Mouse (Mus musculus): Measurements from ENCODE around the gene Zcchc18. TPM values are rescaled to one million over a fixed set of nuclear protein-coding genes. Genes with fewer than 3 reads are reported as not detected.

Zcchc18 gene
- polyA plus RNA-seq, 1 experiment from 2014 or later, result 37.0 TPM

GRCm38 (mm10) chrX:136996256-136996655, 3.3 kb downstream of the Zcchc18 start:
- Histone ChIP-seq H3K4me2 (replicated peaks) (no peak overlapping the region), H3K9me3 (no peaks in the 10 kb centered on the region), H3K4me3 (no peak overlapping the region), H3K9ac (no peak overlapping the region), H3K4me1 (no peaks in the 10 kb centered on the region), H3K27me3 (peaks cover 26% of the 10 kb centered on the region; the same call in 1 of the 2 replicates), H3K27ac (no peak overlapping the region), H3K36me3 (no peaks in the 10 kb centered on the region)
- no peak for ATAC-seq (ENCODE audit: low FRiP score, low read depth)
- 74% methylated on average over 2 of the region's 2 CpGs for WGBS

GRCm38 (mm10) chrX:137015099-137015709, 22.2 kb downstream of the Zcchc18 start:
- no peak; the same call in 1 of the 2 replicates for ATAC-seq (ENCODE audit: low FRiP score, low read depth)
- Histone ChIP-seq H3K4me1 (no peaks in the 10 kb centered on the region), H3K36me3 (0 out of 2 replicates have a peak, but pooled peaks cover 9% of the 10 kb centered on the region), H3K27ac (no peak overlapping the region), H3K4me3 (no peak overlapping the region), H3K27me3 (no peaks in the 10 kb centered on the region), H3K9me3 (no peaks in the 10 kb centered on the region), H3K9ac (no peak overlapping the region), H3K4me2 (replicated peaks) (no peak overlapping the region)
- 52% methylated on average over 6 of the region's 6 CpGs for WGBS

DNA sequence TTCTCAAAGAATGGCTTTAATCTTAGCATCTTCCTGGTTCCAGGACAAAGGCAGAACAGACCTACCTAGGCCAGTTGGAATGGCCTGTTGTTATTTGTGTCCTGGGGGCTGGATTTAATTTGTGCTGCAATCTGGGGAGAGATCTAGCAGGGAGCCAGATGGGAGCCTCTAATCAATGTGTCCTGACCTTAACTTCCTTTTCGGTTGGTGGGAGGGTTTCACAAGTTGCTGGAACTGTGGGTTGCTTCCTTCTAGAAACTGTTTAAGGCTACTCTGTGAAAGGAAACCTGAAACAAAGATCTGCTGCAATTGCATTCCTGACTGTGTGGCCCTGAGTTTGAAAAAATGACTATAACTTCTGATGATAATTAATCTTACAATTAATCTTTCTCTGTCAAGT, 24.7 kb downstream of the Zcchc18 start:
- H3K9ac ChIP-seq, result no peak overlapping the region
- H3K4me1 ChIP-seq, result no peaks in the 10 kb centered on the region
- no peak for ATAC-seq (ENCODE audit: low FRiP score, low read depth)
- no peaks in the 10 kb centered on the region for H3K27me3 ChIP-seq
- H3K27ac ChIP-seq, result no peak overlapping the region
- no peak overlapping the region for H3K4me3 ChIP-seq
- H3K36me3 ChIP-seq, result no peaks in the 10 kb centered on the region
- no peak overlapping the region for H3K4me2 ChIP-seq (replicated peaks)
- WGBS, result 43% methylated on average over 1 of the region's 1 CpGs
- H3K9me3 ChIP-seq, result no peaks in the 10 kb centered on the region

GRCm38 (mm10) chrX:137019310-137019709, 26.4 kb downstream of the Zcchc18 start:
- Histone ChIP-seq H3K36me3 (no peaks in the 10 kb centered on the region), H3K9me3 (no peaks in the 10 kb centered on the region), H3K9ac (no peak overlapping the region), H3K27me3 (no peaks in the 10 kb centered on the region), H3K4me1 (no peaks in the 10 kb centered on the region), H3K27ac (no peak overlapping the region), H3K4me3 (no peak overlapping the region), H3K4me2 (replicated peaks) (no peak overlapping the region)
- no peak for ATAC-seq (ENCODE audit: low FRiP score, low read depth)
- WGBS, result 20% methylated on average over 1 of the region's 1 CpGs

GRCm38 (mm10) chrX:137030916-137031315, 38.0 kb downstream of the Zcchc18 start:
- H3K36me3 ChIP-seq, result 0 out of 2 replicates have a peak, but pooled peaks cover 3% of the 10 kb centered on the region
- H3K9ac ChIP-seq, result no peak overlapping the region
- no peak overlapping the region for H3K4me2 ChIP-seq (replicated peaks)
- no peaks in the 10 kb centered on the region for H3K9me3 ChIP-seq
- no peaks in the 10 kb centered on the region for H3K4me1 ChIP-seq
- no peak for ATAC-seq (ENCODE audit: low FRiP score, low read depth)
- WGBS, result 92% methylated on average over 8 of the region's 8 CpGs
- H3K27me3 ChIP-seq, result no peaks in the 10 kb centered on the region; the same call in 1 of the 2 replicates
- H3K27ac ChIP-seq, result no peak overlapping the region
- no peak overlapping the region for H3K4me3 ChIP-seq

DNA sequence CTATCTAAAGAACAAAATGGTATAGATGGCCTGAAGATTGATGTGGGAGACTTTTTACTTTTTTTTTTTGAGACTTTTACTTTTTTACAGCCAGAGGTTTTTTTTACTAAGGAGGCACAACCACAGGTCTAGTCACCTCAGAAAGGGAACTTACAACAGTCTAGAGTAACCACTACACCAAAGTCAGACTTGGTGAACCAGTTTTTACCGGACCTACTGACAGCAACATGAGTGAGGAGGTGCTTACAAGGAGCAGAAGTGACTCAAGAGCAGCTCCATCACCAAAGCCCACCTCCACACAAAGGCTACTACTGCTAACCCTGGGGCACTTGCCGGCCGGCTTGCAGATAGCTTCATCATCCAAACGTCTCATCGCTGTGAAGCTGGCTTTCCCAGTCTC, 38.8 kb downstream of the Zcchc18 start:
- no peak for ATAC-seq (ENCODE audit: low FRiP score, low read depth)
- 90% methylated on average over 5 of the region's 5 CpGs for WGBS
- no peak overlapping the region for H3K4me3 ChIP-seq

GRCm38 (mm10) chrX:137034322-137034721, 41.4 kb downstream of the Zcchc18 start:
- Histone ChIP-seq H3K9me3 (no peaks in the 10 kb centered on the region), H3K9ac (no peak overlapping the region), H3K27me3 (no peaks in the 10 kb centered on the region; the same call in 1 of the 2 replicates), H3K4me3 (no peak overlapping the region), H3K36me3 (no peaks in the 10 kb centered on the region), H3K4me1 (peaks cover 5% of the 10 kb centered on the region; the same call in 1 of the 2 replicates), H3K27ac (no peak overlapping the region), H3K4me2 (replicated peaks) (no peak overlapping the region)
- 69% methylated on average over 4 of the region's 4 CpGs for WGBS
- no peak for ATAC-seq (ENCODE audit: low FRiP score, low read depth)

More for the DNA sequence above, 38.8 kb downstream of the Zcchc18 start:
- no peak overlapping the region for H3K27ac ChIP-seq
- H3K36me3 ChIP-seq, result 0 out of 2 replicates have a peak, but pooled peaks cover 3% of the 10 kb centered on the region
- no peaks in the 10 kb centered on the region for H3K9me3 ChIP-seq
- no peaks in the 10 kb centered on the region for H3K4me1 ChIP-seq
- no peak overlapping the region for H3K9ac ChIP-seq
- no peaks in the 10 kb centered on the region; the same call in 1 of the 2 replicates for H3K27me3 ChIP-seq
- no peak overlapping the region for H3K4me2 ChIP-seq (replicated peaks)

DNA sequence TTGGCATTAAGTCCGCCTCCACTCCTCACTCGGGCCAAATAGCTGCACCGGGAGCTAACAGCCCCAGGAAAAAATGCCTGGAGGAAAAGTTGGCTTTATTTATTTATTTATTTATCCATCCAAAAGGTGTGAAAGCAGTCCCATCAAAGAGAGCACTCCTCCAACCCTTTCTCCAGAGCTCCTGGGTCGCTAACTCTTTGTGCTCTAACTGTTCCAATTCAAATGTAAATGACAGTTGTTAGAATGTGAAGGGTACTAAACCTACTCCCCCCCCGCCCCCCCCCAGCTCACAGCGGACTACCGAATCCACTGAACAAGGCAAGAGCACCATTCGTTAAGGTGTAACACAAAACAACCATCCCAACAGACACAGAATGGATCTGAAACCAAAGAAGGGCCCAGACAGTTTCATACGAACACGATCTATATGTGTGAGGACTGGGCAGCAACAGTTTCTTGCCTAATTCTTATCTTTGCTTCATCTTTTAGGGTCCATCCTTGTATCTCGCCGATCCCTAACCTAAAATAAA, 44.6 kb downstream of the Zcchc18 start:
- 15% methylated on average over 12 of the region's 12 CpGs for WGBS
- H3K27me3 ChIP-seq, result no peaks in the 10 kb centered on the region
- H3K9ac ChIP-seq, result peak overlapping the region; percentile 66
- H3K9me3 ChIP-seq, result no peaks in the 10 kb centered on the region
- peaks cover 5% of the 10 kb centered on the region; the same call in 1 of the 2 replicates for H3K4me1 ChIP-seq
- H3K36me3 ChIP-seq, result no peaks in the 10 kb centered on the region
- no peak for ATAC-seq (ENCODE audit: low FRiP score, low read depth)
- H3K4me2 ChIP-seq (replicated peaks), result peak overlapping the region; percentile 68
- H3K27ac ChIP-seq, result no peak overlapping the region
- peak overlapping the region; percentile 51 for H3K4me3 ChIP-seq

DNA sequence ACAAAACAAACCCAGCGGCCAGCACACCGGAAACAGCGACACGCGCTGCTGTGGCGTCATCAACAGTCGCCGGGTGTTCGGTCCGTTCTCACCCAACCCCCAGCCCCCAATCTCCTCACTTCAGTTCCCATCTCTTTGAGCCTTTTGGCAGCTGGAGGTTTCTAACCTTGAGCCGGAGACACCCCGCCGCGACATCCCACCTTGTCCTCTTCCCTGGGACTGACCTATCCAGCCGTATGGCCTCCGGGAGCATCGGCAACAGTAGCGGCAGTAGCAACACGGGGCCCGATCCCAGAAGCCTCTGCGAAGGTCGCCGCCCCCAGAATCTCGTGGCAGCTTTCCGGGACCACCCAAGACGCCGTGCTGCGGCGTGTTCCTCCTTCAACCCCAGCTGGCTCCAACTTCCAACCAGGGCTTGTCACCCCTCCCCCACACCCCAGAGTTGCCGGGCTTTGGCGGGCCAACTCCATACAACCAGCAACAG, 45.1 kb downstream of the Zcchc18 start, which contains the start of gene Slc25a53:
TSS of gene Slc25a53 (minus strand) at position 303 of the 484 bp plus-strand sequence.
- WGBS, result 23% methylated on average over 30 of the region's 31 CpGs
- Histone ChIP-seq H3K36me3 (no peaks in the 10 kb centered on the region), H3K4me2 (replicated peaks) (peak within 1 kb of the TSS; percentile 68), H3K27ac (peak within 1 kb of the TSS; percentile 76; the same call in 1 of the 2 replicates), H3K9me3 (no peaks in the 10 kb centered on the region), H3K27me3 (no peaks in the 10 kb centered on the region), H3K4me3 (peak within 1 kb of the TSS; percentile 51), H3K4me1 (peaks cover 5% of the 10 kb centered on the region; the same call in 1 of the 2 replicates), H3K9ac (peak within 1 kb of the TSS; percentile 66)
- ATAC-seq (ENCODE audit: low FRiP score, low read depth), result peak; percentile 96

- Histone ChIP-seq H3K4me2 (replicated peaks) (peak overlapping the region; percentile 53), H3K27me3 (no peaks in the 10 kb centered on the region)
Observed at GRCm38 (mm10) chrX:137038502-137038901, 45.5 kb downstream of the Zcchc18 start.

More at GRCm38 (mm10) chrX:137038502-137038901, 45.5 kb downstream of the Zcchc18 start:
- peaks cover 5% of the 10 kb centered on the region; the same call in 1 of the 2 replicates for H3K4me1 ChIP-seq
- H3K36me3 ChIP-seq, result no peaks in the 10 kb centered on the region
- no peak overlapping the region; the same call in 1 of the 2 replicates for H3K27ac ChIP-seq
- H3K9ac ChIP-seq, result no peak overlapping the region
- 31% methylated on average over 7 of the region's 7 CpGs for WGBS
- ATAC-seq (ENCODE audit: low FRiP score, low read depth), result no peak
- no peaks in the 10 kb centered on the region for H3K9me3 ChIP-seq
- peak overlapping the region; percentile 51 for H3K4me3 ChIP-seq
